Mouse (Mus musculus): ENCODE data around the gene Gm21988. TPM values are rescaled to one million over a fixed set of nuclear protein-coding genes. Genes with fewer than 3 reads are reported as not detected.

Gene Gm21988
- polyA plus RNA-seq, 1 experiment, result 8.7 TPM

Other genes with a start within 250 kb of the Gm21988 start
- 374 and 440 TPM in 2 replicates for gene Gabarap, start 248.7 kb downstream of the Gm21988 start, polyA plus RNA-seq (2012; rRNA removed)
- 35.8 and 36.4 TPM in 2 replicates for gene Phf23, start 244.1 kb downstream of the Gm21988 start, polyA plus RNA-seq (2012; rRNA removed)
- gene Dvl2, start 239.2 kb downstream of the Gm21988 start, polyA plus RNA-seq (2012; rRNA removed), result 11.9 and 16.7 TPM in 2 replicates
- gene Acadvl, start 224.4 kb downstream of the Gm21988 start, polyA plus RNA-seq (2012; rRNA removed), result 95.7 and 100 TPM in 2 replicates
- 28.0 and 31.9 TPM in 2 replicates for gene Dlg4, start 222.9 kb downstream of the Gm21988 start, polyA plus RNA-seq (2012; rRNA removed)
- 0.07 TPM in 1 of 2 replicates, not detected in the other for gene Asgr1, start 185.7 kb downstream of the Gm21988 start, polyA plus RNA-seq (2012; rRNA removed)
- gene Asgr2, start 147.2 kb downstream of the Gm21988 start, polyA plus RNA-seq (2012; rRNA removed), result 2.0 and 2.5 TPM in 2 replicates
- gene Mgl2, start 109.5 kb downstream of the Gm21988 start, polyA plus RNA-seq (2012; rRNA removed), result 41.3 and 51.9 TPM in 2 replicates
- gene Clec10a, start 83.6 kb downstream of the Gm21988 start, polyA plus RNA-seq (2012; rRNA removed), result 39.6 and 49.2 TPM in 2 replicates
- 3.0 and 4.8 TPM in 2 replicates for gene Slc16a11, start 27.1 kb downstream of the Gm21988 start, polyA plus RNA-seq (2012; rRNA removed)
- 7.0 and 8.5 TPM in 2 replicates for gene Slc16a13, start 18.8 kb downstream of the Gm21988 start, polyA plus RNA-seq (2012; rRNA removed)
- gene Bcl6b, start 10.0 kb downstream of the Gm21988 start, polyA plus RNA-seq (2012; rRNA removed), result 4.0 and 4.1 TPM in 2 replicates
- 55.2 and 69.0 TPM in 2 replicates for gene 0610010K14Rik, start 1.9 kb downstream of the Gm21988 start, polyA plus RNA-seq (2012; rRNA removed)
- 128 and 143 TPM in 2 replicates for gene Rnasek, start within 50 bp of the Gm21988 start, polyA plus RNA-seq (2012; rRNA removed)
- 14.7 and 15.3 TPM in 2 replicates for gene Alox12, start 15.5 kb upstream of the Gm21988 start, polyA plus RNA-seq (2012; rRNA removed)
- gene Alox12e, start 82.8 kb upstream of the Gm21988 start, polyA plus RNA-seq (2012; rRNA removed), result 0.14 and 0.21 TPM in 2 replicates
- gene Alox15, start 112.2 kb upstream of the Gm21988 start, polyA plus RNA-seq (2012; rRNA removed), result 0.80 and 1.3 TPM in 2 replicates
- 11.1 and 15.3 TPM in 2 replicates for gene Pelp1, start 170.2 kb upstream of the Gm21988 start, polyA plus RNA-seq (2012; rRNA removed)
- gene Arrb2, start 192.8 kb upstream of the Gm21988 start, polyA plus RNA-seq (2012; rRNA removed), result 18.5 and 22.0 TPM in 2 replicates
- gene Med11, start 212.1 kb upstream of the Gm21988 start, polyA plus RNA-seq (2012; rRNA removed), result 20.1 and 20.8 TPM in 2 replicates
- 3.9 and 4.4 TPM in 2 replicates for gene Zmynd15, start 219.6 kb upstream of the Gm21988 start, polyA plus RNA-seq (2012; rRNA removed)
- gene Cxcl16, start 220.2 kb upstream of the Gm21988 start, polyA plus RNA-seq (2012; rRNA removed), result 28.9 and 29.2 TPM in 2 replicates

All from urinary bladder, adult 2 months (tissue).